Mouse (Mus musculus) CD8-positive naive resting alpha-beta T cell, adult 57 days (primary cell): ENCODE results near the gene Polr2g. TPM values are rescaled to one million over a fixed set of nuclear protein-coding genes. Genes with fewer than 3 reads are reported as not detected.

Source experiments
- total RNA-seq: library from RNA; stranded (reverse); gene quantifications from one replicate; pipeline ENCODE4 v1.2.4, GENCODE M21; 2023

The Polr2g gene
- 59.8 TPM for total RNA-seq

GRCm38 (mm10) chr19:8798264-8798946 lies at the start of gene Polr2g:
TSS of gene Polr2g (minus strand) at chr19:8798577.

GRCm38 (mm10) chr19:8839103-8839907 lies 40.9 kb upstream of the Polr2g start, which contains the start of gene Gng3:
TSS of gene Gng3 (minus strand) at chr19:8839194.

DNA sequence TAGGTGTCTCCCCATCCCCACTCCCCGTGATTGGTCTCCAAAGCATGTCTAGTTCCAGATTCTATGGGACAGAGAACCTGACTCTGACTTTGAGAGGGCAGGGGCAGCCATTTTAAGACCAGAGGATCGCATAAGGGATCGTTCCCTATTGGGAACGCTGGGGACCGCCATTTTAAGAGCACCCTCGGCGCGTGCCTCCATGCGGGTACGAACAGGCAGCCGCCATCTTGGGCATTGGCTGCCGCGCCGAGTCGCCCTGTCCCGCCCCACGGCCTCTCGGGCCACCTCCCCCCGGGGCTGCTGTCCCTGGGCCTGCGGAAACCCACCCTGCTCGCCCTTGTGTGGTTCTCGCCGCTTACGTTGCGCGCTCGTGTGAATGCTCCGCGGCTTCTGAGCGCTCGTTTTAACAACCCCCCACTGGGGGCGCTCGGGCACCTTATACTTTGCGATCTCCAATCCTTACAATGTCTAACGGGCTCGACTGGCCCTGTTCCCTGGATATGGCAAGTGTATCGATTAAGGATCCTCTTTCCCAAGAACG lies 38.9 kb upstream of the Polr2g start, which contains the start of gene Bscl2:
Gene Bscl2, plus strand, starts transcription at position 217 of the 541 bp plus-strand sequence.

GRCm38 (mm10) chr19:8829660-8830059 lies 31.3 kb upstream of the Polr2g start, which contains the start of gene AC129217.1:
TSS of gene AC129217.1 (plus strand) at chr19:8829773.

DNA sequence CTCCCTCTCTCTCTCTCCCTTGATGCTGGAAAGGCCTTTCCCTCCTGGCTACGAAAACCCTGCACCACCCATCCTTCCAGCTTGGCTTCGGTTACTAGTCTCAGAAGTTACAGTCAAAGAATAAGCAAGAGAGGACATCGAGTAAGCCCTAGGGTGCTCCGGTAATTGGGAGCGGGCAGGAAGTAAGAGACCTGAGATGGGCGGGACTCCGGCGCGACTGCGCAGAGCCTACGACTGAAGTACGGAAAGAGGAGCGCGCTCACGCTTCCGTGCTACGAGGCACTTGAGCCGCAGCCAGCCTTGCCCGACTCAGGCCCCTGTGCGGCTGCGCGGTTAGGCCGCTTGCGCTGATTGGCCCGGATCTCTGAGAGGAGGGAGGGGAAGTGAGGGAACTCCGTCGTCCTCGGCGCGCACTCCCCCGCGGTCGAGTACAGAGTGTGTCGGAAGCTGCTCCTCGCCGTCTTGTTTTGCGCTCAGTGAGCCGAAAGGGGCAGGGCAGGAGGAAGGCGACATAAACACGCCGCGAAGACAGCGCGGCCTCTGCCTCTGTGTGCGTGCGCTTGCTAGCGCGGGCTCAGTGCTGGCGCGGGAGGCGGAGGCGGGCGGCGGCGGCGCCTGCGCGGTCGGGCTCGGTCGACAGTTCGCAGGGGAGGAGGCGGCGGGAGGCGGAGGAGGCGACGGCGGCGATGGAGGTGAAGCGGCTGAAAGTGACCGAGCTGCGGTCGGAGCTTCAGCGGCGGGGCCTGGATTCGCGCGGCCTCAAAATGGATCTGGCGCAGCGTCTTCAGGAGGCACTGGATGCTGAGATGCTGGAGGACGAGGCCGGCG lies 21.4 kb upstream of the Polr2g start, which contains the start of gene Hnrnpul2:
Gene Hnrnpul2, plus strand, starts transcription at position 415 of the 828 bp plus-strand sequence.

DNA sequence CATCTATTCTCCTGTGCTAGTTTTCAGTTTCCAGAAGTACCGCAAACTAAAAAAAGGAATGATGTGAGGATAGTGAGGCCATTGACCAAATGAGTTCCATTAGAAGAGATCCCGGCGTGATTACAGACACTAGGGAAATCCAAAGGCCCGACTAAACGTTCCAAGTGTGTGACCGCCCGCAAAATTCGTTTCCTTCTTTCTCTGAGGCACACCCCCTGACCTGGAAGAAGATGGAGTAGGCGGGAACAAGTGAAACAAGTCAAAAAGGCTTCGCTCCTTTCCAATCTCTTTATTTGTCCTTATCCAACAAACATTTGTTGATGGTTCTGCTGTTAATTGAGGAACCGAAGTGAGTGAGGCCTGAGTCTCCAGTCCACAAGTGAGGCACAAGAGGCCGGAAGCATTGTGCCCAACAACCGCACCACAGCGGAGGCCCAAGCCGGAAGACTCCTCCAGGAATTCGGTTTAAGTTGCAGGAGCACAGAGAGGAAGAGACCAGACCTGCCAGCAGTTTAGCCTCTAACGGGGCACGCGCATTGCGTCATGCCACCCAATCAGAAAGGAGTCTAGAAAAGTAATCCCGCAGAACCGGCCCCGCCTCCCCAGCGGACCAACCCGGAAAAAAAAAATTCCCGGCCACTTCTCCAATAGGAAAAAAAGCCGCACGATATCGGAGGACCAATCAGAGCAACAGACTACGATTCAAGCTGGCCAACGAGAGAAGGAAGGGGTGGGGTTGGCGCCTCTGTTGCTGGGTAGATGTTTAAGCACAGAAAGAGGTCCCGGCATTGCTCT lies 20.6 kb upstream of the Polr2g start, which contains the start of gene Ttc9c:
Gene Ttc9c, minus strand, starts transcription at position 533 of the 795 bp plus-strand sequence.

DNA sequence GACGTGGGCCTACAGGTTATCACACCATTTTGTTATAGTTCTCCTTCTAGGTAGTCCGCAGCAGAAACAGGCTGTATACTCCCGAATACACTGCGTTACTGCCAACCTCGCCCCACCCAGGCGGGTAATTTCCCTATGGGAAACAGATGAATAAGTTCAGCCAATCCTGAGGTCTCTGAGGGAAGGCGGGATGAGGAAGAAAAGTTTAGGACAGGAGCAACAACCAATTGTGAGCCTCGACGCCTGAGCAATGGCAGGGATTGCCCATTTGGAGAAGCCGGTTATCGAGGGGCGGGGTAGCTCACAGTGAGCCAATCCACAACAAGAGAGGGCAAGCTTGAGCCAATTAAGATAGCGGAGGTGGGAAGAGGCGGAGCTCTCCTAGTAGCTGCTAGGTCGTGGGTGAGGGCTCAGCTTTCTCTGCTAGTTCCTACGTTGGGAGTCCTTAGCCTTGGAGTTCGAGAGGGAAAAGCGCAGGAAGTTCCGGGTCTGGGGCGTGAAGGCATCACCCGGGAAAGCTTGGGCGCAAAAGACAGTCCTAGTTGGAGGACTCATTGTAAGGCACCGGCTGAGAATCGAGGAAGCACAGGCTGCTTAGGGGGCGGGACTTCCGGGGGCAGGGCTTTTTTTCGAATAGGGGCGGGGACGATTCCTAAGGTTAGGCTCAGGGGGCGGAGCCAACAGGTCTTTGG lies 3.9 kb upstream of the Polr2g start, which contains the start of gene Zbtb3:
Gene Zbtb3, plus strand, starts transcription at position 426 of the 692 bp plus-strand sequence.

DNA sequence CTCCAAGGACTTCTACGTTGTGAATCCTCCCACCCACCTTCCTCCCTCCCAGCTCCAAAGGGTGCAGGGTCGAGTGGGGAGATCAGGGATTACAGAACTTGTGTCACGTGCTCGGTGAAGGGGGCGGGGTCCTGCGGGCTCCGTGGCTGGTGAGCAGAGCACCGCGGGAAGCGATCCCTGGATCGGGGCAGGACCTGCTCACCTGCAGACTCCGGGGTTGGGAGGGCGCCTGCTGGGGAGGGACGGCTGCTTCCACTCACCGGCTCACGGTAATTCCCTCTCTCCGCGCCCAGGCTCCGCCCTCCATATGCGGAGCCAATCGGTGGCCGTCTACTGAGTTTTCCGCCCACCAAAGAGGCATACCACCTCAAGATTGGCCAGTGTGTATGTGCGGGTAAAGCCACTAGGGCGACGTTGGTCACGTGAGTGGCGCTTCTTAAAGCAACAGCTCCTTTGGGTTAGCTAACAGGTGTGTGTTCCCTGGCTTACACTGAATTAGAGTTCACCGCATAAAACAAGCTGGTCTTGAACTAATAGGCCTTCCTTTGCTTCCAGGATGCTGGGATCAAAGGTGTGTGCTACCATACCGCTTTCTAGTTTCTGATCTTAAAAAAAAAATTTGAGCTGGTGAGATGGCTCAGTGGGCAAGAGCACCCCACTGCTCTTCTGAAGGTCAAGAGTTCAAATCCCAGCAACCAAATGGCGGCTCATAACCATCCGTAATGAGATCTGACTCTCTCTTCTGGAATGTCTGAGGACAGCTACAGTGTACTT lies 12.2 kb downstream of the Polr2g start, which contains the start of gene Taf6l:
Gene Taf6l, minus strand, starts transcription at position 410 of the 774 bp plus-strand sequence.

GRCm38 (mm10) chr19:8774086-8774835 lies 24.1 kb downstream of the Polr2g start, which contains the start of gene Tmem179b:
TSS of gene Tmem179b (minus strand) at chr19:8774467.

DNA sequence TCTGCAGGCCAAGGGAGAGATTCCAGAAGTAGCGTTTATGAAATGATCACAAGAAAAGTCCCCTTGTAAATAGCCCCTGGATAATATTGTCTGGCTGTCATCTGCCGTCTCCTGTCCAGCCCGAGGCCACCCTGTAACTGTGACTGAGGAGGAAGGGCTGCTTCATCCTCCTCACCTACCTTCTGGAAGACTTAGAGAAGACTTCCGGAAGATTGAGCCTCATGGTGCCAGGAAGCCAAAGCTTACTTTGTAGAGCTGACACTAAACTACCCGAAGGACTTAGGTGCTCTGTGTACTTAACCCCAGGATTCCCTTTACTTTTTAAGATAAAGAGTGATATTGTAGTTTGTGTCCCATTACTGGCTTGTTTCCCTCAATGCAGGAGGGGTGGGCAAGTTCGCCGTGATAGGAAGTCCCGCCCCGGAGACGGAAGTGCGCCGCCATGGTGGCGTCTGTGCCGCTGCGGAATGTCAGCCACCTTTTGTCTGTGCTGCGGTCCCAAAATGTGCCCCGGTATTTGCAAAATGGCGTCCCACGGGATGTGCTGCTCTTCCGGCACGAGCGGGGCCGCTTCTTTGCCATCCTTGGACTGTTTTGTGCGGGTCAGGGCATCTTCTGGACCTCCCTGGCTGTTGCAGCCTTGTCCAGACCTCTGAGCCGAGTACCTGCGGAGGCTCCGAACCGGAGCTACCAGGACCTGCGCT lies 27.7 kb downstream of the Polr2g start, which contains the start of gene Tmem223:
Gene Tmem223, plus strand, starts transcription at position 430 of the 704 bp plus-strand sequence.

DNA sequence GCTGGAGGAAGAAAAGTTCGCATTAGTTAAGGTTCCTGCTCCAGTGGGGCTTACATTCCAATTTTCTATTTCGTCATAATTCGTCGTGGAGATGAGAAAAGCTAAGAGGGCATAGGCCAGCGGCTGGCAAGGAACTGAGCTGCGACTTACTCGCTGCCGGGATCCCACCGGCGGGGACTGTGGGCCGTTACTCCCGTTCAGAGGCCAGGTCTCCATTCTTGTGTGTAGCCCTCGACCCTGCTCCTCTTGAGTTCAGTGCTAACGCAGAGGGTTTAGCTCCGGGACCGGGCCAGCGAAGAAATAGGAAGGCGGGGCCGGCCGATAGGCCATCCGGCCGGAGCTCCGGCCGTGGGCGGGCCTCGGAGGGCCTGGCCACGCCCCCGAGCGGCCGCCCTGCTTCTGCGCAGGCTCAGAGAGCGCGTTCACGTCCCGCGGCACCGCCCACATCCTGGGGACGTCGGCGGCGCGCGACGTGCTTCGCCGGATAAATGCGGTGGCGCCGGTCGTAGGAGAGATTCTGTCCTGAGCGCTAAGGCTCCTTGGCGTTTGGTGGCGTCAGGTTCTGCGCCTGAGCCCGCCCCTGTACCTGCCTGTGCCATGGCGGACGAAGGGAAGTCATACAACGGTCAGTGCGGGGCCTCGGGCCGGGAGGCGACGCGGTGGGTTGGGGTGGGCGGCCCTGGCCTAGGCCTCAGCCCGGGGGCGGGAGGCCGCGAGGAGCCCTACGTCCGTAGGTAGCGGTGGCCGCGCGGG lies 41.6 kb downstream of the Polr2g start, which contains the start of gene Nxf1:
Gene Nxf1, plus strand, starts transcription at position 439 of the 753 bp plus-strand sequence.

Other genes with a start within 250 kb of the Polr2g start
- not detected for gene Slc22a8, start 207.3 kb downstream of the Polr2g start, total RNA-seq
- gene Slc22a6, start 180.5 kb downstream of the Polr2g start, total RNA-seq, result not detected
- gene Chrm1, start 134.8 kb downstream of the Polr2g start, total RNA-seq, result not detected
- gene Slc3a2, start 75.2 kb downstream of the Polr2g start, total RNA-seq, result 222 TPM
- gene Wdr74, start 62.8 kb downstream of the Polr2g start, total RNA-seq, result 116 TPM
- gene 1700092M07Rik, start 57.9 kb downstream of the Polr2g start, total RNA-seq, result 10.2 TPM
- gene Stx5a, start 57.2 kb downstream of the Polr2g start, total RNA-seq, result 221 TPM
- 393 TPM for gene Nxf1, start 41.5 kb downstream of the Polr2g start, total RNA-seq
- 39.0 TPM for gene Tmem223, start 27.6 kb downstream of the Polr2g start, total RNA-seq
- gene Tmem179b, start 24.1 kb downstream of the Polr2g start, total RNA-seq, result 75.2 TPM
- gene Taf6l, start 12.2 kb downstream of the Polr2g start, total RNA-seq, result 10.3 TPM
- 0.58 TPM for gene Zbtb3, start 4.0 kb upstream of the Polr2g start, total RNA-seq
- 22.9 TPM for gene Ttc9c, start 20.8 kb upstream of the Polr2g start, total RNA-seq
- 99.6 TPM for gene Hnrnpul2, start 21.4 kb upstream of the Polr2g start, total RNA-seq
- gene AC129217.1, start 31.2 kb upstream of the Polr2g start, total RNA-seq, result 16.8 TPM
- gene Bscl2, start 38.9 kb upstream of the Polr2g start, total RNA-seq, result 41.8 TPM
- gene Gng3, start 40.6 kb upstream of the Polr2g start, total RNA-seq, result not detected
- 0.61 TPM for gene Lrrn4cl, start 52.2 kb upstream of the Polr2g start, total RNA-seq
- gene Ubxn1, start 72.9 kb upstream of the Polr2g start, total RNA-seq, result 113 TPM
- gene Uqcc3, start 82.3 kb upstream of the Polr2g start, total RNA-seq, result 31.5 TPM
- gene Lbhd1, start 85.2 kb upstream of the Polr2g start, total RNA-seq, result 9.4 TPM
- not detected for gene Gm49403, start 85.4 kb upstream of the Polr2g start, total RNA-seq
- 33.6 TPM for gene 1810009A15Rik, start 90.3 kb upstream of the Polr2g start, total RNA-seq
- 7.6 TPM for gene Gm49416, start 90.3 kb upstream of the Polr2g start, total RNA-seq
- gene Ints5, start 94.4 kb upstream of the Polr2g start, total RNA-seq, result 21.6 TPM
- gene Ganab, start 99.5 kb upstream of the Polr2g start, total RNA-seq, result 152 TPM
- 60.9 TPM for gene B3gat3, start 121.8 kb upstream of the Polr2g start, total RNA-seq
- 6.9 TPM for gene Rom1, start 130.8 kb upstream of the Polr2g start, total RNA-seq
- 86.8 TPM for gene Eml3, start 131.0 kb upstream of the Polr2g start, total RNA-seq
- gene Mta2, start 143.3 kb upstream of the Polr2g start, total RNA-seq, result 164 TPM
- gene Tut1, start 155.3 kb upstream of the Polr2g start, total RNA-seq, result 42.6 TPM
- 614 TPM for gene Eef1g, start 168.5 kb upstream of the Polr2g start, total RNA-seq
- 120 TPM for gene Ahnak, start 190.7 kb upstream of the Polr2g start, total RNA-seq